Mouse (Mus musculus) lung, postnatal 0 days (tissue): ENCODE results near the gene Pik3cd.

ENCODE experiments used
- CTCF ChIP-seq: IDR thresholded peaks from 2 replicates; pipeline ENCODE4 v1.5.1; 2016; ENCODE audit warnings: antibody characterized with exemption, mild to moderate bottlenecking
- EP300 ChIP-seq: IDR thresholded peaks from 2 replicates; pipeline ENCODE4 v1.6.1; 2016; ENCODE audit warnings: antibody characterized with exemption, mild to moderate bottlenecking, control low read depth

DNA sequence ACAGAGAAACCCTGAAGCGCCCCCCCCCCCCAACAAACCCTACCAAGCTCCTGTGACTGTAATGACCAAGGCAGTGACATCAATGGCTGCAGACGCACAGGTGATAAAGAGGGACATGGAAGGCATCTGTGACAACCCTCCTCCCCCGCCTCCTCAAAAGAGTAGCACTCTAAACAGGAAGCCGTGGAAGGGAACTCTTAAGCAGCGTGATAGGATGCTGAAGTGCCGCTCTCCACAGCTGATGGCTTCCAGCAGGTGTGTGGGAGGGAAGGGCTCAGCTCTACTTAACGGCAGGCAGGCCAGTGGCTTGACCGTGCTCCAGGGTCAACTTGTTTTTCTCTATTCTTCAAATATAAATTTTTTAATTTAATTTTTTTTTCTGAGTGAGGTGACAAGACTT lies 18.8 kb upstream of the Pik3cd start:
- TF ChIP-seq CTCF (no peak), EP300 (no peak)
